Mouse (Mus musculus) adrenal gland (tissue): ENCODE data around the gene Ms4a4c.
"Not testable (repeated sequence)": the region's sequence is repeated elsewhere in the genome, so short reads cannot be mapped to it uniquely, and the experiment has no call there.

Experiments
- intact Hi-C: fragments of 180-260 bp; cut with DNase I; formaldehyde crosslinking; loops from one replicate; pipeline ENCODE4 v1.15.1; 2025

Gene Ms4a4c

DNA sequence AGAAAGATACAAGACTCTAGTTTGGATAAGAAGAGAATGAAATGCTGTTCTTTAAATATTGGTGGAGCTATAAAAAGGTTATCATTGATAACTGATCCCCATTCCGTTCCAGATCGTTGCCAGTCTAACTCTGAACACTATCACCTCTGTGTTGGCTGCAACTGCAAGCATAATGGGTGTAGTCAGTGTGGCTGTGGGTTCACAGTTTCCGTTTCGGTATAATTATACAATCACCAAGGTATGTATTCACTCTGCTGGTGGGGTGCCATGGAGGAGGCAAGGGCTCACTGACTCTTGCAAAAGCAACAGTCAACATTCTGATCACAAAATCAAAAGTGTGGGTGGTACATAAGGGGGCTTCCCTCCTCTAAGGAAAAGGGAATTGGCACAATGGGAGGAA is 54.5 kb downstream of the Ms4a4c start:
- intact Hi-C loops = not testable (repeated sequence)

DNA sequence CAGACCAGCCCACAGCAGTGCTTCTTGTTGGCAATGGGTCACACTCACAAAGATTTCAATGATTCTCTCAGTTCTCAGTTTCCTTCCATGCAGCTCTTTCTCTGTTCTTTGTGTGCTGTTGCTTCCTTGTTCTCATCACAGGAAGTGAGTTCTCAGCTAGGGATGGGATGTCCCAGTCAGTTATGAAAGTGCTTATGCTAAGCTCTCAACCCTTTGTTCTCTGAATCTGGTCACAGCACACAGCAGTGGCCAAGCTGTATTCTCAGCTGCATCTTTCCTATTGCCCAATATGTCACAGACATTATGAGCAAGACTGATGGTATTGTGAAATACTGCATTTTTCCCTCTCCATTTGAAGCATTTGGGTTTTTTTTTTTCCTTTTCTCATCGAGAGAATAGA is 60.2 kb downstream of the Ms4a4c start:
- intact Hi-C loops = not testable (repeated sequence)

DNA sequence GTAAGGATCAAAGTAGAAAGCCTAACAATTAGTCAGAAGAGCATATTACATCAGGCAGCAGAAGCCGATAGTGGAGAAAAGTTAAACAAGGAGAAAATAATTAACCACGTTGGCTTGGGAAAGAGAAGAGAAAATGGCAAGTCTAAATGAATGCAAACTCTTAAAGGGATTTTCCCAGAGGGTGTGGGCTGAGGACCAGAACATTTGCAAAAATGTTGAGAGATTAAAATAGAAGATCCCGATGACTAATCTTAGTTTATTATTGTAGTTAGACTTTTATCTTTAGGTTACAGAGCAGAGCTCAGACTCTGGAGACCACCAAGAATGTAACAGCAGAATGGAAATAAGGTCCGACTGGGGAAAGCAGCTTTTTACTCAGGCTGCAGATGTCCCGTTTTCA is 61.9 kb downstream of the Ms4a4c start:
- intact Hi-C loops = no loop called here

DNA sequence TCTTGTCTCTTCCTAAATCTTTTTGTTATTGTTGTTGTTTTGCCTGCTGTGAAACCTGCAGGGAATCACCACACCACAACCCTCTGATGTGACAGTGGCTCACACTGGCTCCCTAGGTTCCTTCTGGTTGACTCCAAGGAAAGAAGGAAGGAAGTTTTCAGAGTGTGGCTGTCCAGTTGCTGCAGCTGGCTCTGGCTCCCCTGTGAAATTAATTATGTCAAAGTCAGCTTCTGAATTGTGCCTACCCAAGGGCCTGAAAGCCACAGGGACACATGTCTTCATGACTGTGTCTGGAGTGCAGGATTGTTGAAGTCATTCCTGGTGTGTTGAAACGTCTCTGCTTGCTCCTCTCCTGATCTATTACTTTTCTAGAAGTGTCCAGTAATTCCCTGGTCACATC is 63.8 kb downstream of the Ms4a4c start:
- intact Hi-C loops = not testable (repeated sequence)

DNA sequence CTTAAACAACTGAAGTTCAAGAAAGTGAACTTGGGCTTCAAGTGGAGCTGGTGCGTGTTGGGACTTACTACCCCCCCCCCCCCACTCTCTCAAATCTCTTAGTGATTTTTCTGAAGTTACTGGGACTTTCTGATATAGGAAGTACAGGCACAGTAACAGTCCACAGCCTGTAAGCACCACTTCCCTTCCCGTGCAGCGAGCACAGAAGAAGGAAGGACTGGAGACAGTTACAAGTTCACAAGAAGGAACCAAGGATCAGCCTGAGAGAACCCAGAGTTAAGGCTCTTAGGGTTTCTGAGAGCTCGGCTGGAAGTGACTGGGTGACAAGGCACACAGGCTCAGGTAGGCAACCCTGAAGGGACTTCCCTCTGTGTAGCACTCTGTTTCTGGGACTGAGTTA is 64.6 kb downstream of the Ms4a4c start, which contains the start of gene Ms4a6c:
Gene Ms4a6c (plus strand): TSS at position 152 of the 400 bp plus-strand sequence.
- intact Hi-C loops = not testable (repeated sequence)
